Mouse (Mus musculus) urinary bladder, postnatal 36 days (tissue): ENCODE measurements at regions not wholly inside any gene's neighbourhood (a gene's known extent, or its start where the extent isn't known, plus 50 kb on each side); places are given as distances from the start of the nearest gene placed in this dataset.
A peak's percentile ranks its signal among the peaks of the same experiment; 100 is the strongest.

ENCODE experiments used
- DNase-seq, 2 experiments: peaks; one replicate each; pipeline ENCODE4 v3.0.0; 2022; ENCODE audit warnings: low spot score in 2 of 2, mixed read lengths in 1 of 2

DNA sequence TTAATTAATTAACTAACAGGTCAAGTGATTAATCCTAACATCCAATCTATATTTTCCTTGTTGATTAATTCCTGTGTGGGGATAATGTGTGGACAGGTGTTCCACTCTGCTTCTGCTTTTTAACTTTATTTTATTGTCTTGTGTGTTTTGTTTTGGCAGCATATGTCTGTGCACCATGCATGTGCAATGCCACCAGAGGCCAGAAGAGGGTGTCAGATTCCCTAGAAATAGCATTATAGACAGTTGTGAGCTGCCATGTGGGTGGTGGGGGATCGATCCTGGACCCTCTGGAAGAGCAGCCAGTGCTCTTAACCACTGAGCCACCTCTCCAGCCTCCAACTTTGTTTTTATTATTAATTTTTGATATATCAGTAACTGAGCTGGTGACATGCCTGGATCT lies 65.6 kb downstream of the En1 start:
- DNase-seq = no peak

DNA sequence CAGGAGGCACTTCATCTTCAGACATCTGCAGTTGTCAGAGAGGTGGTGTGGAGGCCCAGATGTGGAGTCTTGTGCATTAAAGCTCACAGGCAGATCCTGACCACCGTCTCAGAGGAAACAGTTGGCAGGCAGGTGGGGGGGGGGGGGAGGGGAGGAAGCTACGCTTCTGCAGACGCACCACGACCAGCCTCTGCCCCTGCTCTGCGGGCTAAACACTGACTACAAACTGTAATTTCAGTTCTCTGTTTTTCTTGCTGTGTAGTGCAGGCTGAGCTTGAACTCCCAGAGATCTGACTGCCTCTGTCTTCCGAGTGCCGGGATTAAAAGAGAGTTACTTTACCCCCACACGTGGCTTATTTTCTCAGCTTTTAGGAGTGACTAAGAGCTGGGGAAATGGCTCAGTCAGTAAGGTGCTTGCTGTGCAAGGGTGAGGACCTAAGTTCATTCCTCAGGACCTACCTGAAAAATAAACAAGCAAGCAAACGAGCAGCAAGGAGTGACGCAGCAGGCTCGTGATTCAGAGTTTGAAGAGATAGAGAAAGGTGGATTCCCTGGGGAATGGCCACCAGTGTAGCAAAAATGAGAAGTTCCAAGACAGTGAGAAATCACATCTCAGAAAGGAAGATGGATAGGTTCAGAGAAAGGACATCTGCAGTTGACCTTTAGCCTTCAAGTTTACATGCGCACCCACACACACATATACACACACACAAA lies 81.5 kb downstream of the En1 start:
- DNase-seq = no peak

DNA sequence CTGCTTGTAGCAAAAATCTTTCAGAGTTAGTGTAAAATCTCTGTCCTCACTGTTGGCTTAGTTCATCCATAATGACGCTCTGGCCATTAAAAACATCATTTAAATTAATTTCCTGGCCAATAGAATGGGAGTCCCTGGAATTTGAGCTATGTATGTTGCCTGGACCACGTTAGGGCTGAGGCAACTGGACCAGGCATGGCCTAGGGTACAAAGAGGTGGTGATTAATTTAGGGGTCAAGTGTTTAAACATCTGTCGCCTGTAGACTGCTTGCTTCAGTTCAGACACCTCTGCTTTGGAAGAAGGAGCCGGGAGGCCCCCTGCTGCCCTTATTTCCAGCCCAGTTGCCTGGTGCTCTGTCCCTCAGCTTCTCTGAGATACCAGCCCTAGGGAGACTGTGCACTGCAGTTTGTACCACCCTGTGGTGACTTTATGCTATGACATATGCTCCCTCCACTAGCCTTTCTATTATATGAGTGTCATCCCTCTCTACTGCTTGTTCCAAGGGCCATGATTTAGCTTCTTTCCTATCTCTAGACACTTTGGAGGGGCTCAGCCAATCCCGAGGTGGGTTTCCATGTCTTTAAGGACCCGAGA lies 83.5 kb downstream of the En1 start:
- no peak for DNase-seq

DNA sequence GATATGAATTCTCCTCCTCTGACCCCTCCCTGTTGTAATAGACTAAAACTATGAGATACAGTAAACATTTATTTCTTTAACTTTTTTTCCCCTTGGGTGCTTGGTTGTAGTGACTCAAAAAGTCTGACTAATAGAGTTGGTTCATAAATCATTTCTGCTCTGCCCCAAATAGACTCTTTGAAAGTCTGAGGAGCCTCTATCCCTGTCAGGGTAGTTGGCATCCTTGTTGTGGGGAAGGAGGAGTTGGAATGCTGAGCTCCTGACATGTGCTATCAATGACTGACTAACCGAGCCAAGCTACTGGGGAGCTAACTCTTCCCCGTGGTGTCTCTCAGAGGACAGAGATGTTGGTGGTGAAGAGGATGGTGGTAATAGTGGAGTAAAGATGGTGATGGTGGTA lies 89.4 kb downstream of the En1 start:
- no peak for DNase-seq

DNA sequence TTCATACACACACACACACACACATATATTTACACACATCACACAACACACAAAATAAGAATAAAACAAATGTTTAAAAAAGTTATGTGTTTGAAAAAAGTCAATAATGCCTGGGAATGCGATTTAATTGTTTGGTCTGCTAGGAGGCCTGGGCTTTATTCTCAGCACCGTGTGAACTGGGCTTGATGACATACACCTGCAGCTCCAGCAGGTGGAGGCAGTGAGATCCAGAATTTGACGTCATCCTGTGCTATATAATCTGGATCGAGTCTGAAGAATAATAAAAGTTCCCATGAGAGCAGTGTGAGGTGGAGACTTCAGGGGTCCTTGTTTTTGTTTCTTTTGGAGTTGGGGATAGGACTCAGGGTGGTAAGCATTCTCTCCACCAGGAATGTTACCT lies 96.0 kb downstream of the En1 start:
- no peak for DNase-seq

DNA sequence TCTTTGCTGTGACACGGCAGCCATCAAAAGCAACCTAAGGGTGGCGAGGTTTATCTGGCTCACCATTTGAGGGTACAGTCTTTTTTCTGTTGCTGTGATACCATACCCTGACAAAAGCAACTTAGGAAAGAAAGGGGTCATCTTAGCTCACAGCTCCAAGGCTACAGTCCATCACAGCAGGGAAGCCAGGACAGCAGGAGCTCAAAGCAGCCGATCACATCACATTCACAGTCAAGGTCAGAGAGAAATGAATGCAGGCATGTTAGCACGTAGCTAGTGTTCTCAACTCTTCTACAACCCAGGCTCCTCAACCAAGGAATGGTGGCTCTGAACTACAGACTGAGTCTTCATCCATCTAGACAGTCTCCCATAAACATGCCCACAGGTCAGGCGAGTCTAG lies 102.0 kb downstream of the En1 start:
- DNase-seq = no peak

DNA sequence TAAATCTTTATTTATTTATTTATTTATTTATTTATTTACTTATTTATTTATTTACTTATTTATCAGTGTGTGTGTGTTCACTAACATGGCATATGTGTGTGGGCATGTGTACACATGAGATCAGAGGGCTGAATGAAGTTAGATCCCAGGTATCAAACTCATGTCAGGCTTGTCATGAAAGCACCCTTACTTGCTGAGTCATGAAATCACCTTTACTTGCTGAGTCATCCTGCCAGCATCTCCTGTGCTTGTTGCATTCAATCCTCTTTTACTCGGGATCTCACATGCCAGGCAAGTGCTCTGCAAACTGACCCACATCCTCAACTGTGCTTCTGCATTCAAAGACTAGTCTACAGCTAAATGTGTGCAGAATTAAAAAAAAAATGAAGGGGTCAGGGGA lies 103.8 kb downstream of the En1 start:
- no peak for DNase-seq

DNA sequence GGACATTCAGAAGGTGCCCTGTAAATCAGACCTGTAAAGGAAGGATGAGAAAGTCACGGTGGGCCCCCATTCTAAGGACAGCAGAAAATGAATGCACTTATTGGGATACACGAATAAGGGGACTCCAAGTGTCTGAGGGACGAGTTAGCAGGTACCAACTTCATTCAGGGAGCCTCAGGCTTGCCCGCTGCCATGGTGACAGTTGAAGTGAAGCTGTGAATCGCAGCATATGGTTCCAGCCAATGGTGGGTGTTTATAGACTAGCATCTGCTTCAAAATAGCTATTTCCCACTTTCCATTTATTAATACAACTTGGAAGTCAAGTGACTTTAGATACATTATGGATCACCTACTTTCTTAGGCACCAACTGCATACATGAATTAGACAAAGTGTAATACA lies 106.3 kb downstream of the En1 start:
- no peak for DNase-seq

DNA sequence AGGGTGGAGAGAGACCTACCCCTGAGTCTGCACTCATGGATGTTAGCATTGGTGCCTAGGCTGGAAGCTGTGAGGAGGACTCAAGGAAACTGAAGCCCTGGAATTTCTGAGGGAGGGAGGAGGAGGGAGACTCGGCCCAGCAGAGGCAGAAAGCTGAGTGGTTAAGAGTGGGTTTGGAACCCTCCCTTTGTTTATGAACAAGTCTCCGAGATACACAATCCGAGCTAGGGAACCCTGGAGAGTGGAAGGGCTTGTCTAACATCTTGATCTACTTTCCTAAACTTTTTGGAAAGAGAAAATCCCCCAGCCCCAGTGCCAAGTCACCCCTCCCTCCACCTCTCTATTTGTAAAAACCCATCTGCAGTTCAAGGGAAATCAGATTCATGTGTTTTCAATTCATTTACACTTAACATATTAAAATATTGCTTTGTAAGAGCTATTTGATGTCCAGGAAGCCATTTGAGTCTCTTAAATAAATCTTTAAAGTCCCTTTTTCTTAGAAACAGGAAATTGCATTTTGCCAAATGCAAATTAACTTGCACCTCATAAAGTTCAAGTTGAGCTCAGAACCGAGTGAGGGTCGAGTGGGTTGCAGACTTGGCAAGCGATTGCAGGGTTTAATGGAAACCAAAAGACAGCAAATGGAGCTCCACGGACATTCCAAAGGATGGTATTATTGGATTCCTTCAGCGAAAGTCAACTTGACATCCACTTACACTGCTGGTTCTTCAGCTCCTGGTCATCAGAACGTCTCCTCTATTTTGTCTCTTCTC lies 113.1 kb downstream of the En1 start:
- DNase-seq = no peak

DNA sequence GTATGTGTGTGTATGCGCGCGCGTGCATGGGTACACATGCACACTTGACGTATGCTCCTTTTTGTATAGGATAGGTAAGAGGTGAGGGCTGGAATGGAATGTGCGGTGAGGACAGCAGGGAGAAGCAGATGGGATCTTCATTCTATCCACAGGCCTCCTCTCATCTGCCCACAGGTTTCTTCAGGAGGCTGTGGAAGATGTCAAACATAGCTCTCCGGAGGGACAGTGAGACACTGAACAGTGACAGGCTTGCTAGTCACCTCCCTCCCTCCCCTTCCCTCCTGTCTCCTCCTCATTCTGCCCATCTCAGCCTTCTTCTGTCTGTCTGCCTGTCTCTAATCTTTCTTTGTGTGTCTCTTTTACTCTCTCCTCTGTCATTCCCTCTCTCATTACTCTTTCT lies 124.6 kb downstream of the En1 start:
- no peak for DNase-seq

DNA sequence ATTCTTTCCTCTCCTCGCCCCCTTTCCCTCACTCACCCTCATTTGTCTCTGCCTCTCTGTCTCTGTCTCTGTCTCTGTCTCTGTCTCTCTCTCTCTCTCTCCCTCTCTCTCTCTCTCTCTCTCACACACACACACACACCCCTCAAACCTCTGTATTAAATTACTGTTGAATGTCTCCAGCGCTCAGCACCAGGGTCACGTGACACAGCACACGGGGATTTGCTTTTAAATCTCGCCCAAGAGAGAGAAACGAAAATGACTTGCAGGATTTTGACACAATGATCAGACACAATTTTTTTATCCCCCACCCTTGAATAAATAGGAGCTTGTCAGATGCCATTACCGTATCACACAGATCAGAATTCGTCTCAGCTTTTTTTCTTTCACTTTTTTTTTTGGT lies 125.2 kb downstream of the En1 start:
- DNase-seq = no peak

DNA sequence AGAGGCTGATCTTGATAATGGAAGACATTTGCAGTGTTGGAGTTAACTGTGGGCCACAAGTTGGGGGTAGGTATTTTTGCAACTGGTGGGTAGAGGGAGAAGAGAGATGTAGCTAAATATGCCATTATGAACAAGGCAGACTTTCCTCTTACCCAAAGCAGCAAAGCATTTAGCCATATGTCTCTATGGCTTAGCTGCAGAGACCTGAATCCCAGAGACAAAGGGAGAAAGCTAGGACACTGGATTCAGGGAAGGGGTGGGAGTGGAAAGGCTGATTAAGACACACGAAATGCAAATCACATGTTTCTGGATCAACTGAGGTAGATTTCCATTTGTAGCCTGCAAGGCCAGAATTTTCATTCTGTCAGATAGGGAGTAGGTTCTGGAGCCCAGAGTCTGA lies 129.8 kb downstream of the En1 start:
- DNase-seq = no peak

DNA sequence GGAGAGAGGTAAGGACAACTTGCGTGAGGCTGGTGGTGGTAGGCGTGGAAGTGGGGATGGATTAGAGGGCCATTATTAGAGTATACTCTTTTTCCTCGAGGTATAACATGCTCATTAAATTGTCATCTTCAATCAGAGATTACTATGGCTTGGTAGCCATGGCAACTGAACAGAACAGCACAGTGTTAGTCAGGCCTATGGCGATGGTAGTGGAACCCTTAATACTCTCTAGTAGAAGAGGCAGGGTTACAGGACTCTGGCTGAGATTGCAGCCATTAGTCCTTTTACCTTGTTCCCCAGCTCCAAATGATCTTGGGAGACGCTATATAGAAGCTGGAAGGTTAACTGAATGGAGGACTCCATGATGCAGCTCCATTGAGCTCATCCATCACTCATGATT lies 131.5 kb downstream of the En1 start:
- no peak for DNase-seq

DNA sequence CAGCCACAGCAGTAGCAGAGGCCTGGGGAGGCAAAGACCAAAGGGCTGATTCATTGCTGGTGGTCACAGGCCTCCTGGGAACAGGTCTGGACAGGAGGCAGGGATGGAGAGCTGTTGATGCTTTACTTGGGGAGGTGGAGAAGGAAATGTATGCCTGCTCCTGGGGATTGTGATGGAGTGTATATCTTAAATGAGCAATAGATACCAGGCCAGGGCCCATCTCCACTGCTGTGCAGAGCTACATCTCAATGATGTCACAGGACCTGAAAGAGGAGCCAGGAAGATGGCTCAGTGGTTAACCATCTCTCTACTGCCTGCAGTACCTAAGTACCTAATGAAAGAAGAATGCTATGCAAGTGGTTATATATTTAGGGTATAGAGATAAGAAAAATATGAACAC lies 132.6 kb downstream of the En1 start:
- no peak for DNase-seq

DNA sequence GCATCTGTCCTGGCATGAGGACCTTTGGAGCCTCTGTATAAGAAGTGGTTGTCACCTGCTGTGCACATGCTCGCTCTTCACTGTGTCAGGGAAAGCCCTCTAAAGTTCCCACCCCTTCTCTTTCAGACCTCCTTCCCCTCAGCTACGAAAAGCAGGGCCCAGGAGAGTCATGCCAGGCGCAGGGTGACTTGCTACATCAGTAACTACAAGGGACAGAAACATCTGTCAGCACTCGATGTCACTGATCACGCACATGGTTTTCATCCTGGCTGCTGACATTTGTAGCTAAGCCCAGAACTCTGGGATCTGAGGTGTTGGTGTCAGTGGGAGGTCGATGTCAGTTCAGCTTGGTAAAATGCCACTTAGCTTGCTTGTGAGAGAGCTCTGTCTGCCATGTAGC lies 137.3 kb downstream of the En1 start:
- no peak for DNase-seq

DNA sequence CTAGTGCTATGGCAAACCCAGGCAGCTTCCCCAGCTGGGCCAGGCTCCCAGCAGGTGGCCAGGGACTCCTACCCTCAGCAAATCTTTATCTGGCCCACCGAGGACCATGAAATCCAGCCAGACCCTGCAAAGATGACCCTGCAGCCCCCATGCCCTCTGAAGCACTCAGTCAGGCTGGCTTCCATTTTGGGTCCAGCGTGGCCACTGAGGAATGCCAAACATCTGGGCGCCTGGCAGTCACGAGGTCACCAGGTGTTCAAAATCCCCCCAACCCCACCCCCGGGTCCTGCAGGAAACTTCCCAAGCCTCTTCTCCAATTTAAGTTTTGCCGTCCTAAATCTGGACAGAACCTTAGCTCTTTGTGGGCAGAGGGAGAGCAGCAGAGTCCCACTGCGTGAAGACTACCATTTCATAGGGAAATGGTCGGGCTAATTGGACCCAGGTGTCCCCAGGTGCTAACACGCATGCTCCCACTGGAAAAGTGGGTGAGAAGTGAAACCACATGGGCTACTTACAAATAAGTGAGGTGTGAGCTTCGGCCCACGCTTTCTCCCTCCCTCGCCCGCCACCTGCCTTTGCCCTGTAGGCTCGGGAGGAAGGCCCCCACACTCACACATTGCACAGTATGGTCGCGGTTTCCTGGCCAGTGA lies 139.0 kb downstream of the En1 start:
- DNase-seq = no peak

DNA sequence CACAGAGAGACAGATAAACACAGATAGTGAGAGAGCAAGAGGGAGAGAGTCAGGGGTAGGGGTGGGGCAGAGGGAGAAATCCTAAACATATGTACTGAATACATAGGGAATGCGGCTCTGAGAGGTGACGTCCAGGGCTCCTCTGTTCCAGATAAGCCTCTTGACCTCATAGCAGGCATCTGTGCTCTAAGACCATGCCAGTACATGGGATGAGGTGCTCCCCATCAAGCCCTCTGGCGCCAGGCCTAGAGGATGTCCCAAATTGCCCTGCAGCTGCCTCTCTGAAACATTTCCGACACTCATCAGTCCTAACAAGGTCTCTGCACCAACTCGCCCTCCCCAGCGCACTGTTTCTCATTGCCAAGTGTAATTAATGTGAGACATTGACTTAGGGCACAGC lies 146.7 kb downstream of the En1 start:
- no peak for DNase-seq

DNA sequence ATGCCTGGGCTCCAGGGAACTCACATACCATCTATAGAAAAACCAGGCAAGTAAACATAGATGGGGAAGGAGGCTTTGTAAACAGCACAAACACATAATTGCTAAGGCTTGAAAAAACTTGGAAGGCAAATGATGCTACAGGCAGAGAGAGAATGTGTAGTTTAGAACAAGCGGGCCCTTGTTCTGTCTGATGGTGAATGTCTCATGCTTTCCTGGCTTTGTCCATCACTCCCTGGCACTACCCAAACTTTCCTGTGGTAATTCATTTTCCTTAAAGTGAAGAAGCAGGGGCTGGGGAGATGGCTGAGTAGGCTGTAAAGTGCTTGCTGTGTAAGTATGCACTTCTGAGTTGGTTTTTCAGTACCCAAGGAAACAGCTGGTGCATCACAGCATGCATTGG lies 151.2 kb downstream of the En1 start:
- no peak for DNase-seq

DNA sequence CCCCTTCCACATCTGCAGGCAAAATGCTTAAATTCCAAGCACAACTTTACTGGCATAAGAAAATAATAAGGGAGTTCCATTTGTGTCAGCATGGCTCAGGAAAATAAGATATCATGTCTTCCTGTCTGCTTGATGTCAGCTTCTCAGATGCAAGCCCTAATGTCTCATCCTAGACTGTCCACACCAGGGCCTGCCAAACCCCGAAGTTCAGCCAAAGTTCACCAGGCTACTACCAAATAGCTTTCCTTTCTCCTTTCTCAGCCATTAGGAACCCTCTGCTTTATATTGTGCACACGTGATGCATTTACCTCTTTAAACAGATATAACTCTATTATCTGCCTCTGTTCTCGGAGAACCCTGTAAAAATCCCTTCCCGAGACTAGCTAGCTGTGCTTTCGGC lies 152.1 kb downstream of the En1 start:
- no peak for DNase-seq

DNA sequence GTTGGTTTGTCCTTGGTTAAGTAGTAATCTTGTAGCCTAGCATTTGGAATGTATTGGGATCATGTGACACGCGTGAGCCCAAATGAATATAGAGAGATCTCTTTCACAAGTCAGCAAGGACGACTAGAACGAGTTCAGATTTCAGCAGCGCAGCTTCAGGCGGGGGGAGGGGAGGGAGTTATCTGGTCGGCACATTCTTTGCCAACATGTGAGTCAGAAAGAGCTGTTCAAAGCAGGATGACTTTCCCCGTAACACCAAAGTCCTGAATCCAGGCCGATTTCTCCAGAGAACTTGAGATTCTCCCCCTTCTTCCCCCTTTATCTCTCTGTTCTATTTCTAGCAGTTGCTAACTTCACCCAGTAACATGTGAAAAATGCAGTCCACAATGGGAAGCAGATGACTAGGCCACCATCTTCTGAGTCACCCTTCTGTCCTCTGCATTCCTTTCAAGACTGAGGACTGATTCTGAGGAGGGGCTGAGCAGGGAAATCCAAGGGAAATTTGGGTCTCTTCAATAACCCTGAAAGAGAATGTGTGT lies 155.1 kb downstream of the En1 start:
- DNase-seq = peak in 1 of 2 experiments; percentile 47

DNA sequence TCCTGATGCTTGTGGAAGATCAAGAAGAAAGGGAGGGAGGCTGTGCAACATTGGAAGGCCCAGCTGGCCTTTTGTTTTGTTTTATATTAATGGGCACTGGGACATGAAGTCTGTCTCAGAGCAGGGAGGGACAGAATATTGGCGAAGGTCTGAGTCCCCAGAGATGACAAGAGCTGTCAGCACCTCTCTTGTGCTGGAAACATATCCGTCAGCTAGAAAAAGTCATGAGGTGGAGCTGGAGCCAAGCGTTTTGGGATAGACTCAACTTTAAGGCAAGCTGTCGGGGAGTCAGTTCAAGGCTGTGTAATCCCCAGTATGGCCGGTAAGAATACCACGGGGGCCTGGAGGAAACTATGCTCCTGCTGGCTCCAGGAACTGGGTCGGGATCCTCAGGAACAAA lies 156.0 kb downstream of the En1 start:
- DNase-seq = peak in 1 of 2 experiments; percentile 19

DNA sequence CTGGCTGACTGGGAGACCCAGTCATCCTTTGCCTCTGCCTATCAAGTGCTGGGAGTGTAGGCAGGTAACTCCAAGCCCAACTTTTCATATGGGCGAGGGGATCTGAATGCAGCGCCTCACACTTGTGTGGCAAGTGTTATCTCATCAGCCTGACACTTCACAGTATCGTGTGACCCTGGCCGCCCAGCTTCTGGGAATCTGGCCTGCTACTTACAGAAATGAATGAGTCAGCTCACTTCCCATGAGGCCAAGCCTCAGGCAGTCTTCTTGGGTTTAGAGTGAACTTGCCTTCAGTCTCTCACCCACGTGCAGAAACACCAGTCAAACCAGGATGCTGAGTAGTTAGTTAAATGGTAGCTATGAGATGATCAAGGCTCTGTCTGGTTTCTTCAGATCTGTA lies 156.5 kb downstream of the En1 start:
- DNase-seq = no peak
